Mouse (Mus musculus): Measurements from ENCODE around the gene Il17rc. TPM values are rescaled to one million over a fixed set of nuclear protein-coding genes. Genes with fewer than 3 reads are reported as not detected.
A peak's percentile ranks its signal among the peaks of the same experiment; 100 is the strongest.

The Il17rc gene
- polyA plus RNA-seq, 1 experiment from 2014 or later = 5.6 TPM

- H3K9me3 ChIP-seq (ENCODE audit: control insufficient read depth, low read length) = no peaks in the 10 kb centered on the region
- no peaks in the 10 kb centered on the region for H3K27me3 ChIP-seq (ENCODE audit: control insufficient read depth, insufficient read depth, low read length)
- 9% methylated on average over 7 of the region's 7 CpGs for WGBS
- ATAC-seq (ENCODE audit: insufficient number of reproducible peaks, insufficient read depth, low FRiP score, low read depth) = no peak
- peak overlapping the region; percentile 68 to 84 for H3K4me3 ChIP-seq (ENCODE audit: control insufficient read depth in 1 of 2, insufficient read depth in 1 of 2, low read depth in 1 of 2, low read length in 2 of 2)
- H3K27ac ChIP-seq (replicated peaks in 1 of 2; ENCODE audit: control insufficient read depth in 1 of 2, insufficient read depth in 1 of 2, low read depth in 2 of 2, low read length in 2 of 2) = peak overlapping the region in 1 of 2 experiments; percentile 71; a peak in 1 of 4 replicates
- peaks cover 30% of the 10 kb centered on the region for H3K36me3 ChIP-seq (ENCODE audit: control insufficient read depth, insufficient read depth, low read length)
- peaks cover 0 to 12% of the 10 kb centered on the region in 2 experiments; a peak in 2 of 4 replicates for H3K4me1 ChIP-seq (ENCODE audit: control insufficient read depth in 2 of 2, insufficient read depth in 2 of 2, low read length in 2 of 2)
- H3K4me2 ChIP-seq (ENCODE audit: low read length) = peak overlapping the region; percentile 80
- H3K9ac ChIP-seq (ENCODE audit: low read length) = peak overlapping the region; percentile 88
Observed at GRCm38 (mm10) chr6:113531840-113532404, 60.7 kb downstream of the Il17rc start.

Small RNA genes within 50 kb of the gene (microRNA-seq; reads per million reads assigned to microRNA genes)
- gene Gm23365 = not detected
- gene Gm24387 = not detected

Other genes starting within 250 kb of the Il17rc start
- 25.3 and 26.7 TPM in 2 replicates for gene Mtmr14, start 233.6 kb upstream of the Il17rc start, polyA plus RNA-seq (2014; fragmentation: Nextera tagmentation; extraction: Ambion mirVana)
- gene Cpne9, start 189.1 kb upstream of the Il17rc start, polyA plus RNA-seq (2014; fragmentation: Nextera tagmentation; extraction: Ambion mirVana) = 0.07 TPM in 1 of 2 replicates, not detected in the other
- gene Brpf1, start 164.3 kb upstream of the Il17rc start, polyA plus RNA-seq (2014; fragmentation: Nextera tagmentation; extraction: Ambion mirVana) = 11.7 and 11.8 TPM in 2 replicates
- gene Ogg1, start 144.5 kb upstream of the Il17rc start, polyA plus RNA-seq (2014; fragmentation: Nextera tagmentation; extraction: Ambion mirVana) = 10.1 and 10.3 TPM in 2 replicates
- 131 and 134 TPM in 2 replicates for gene Camk1, start 127.4 kb upstream of the Il17rc start, polyA plus RNA-seq (2014; fragmentation: Nextera tagmentation; extraction: Ambion mirVana)
- gene Tada3, start 93.5 kb upstream of the Il17rc start, polyA plus RNA-seq (2014; fragmentation: Nextera tagmentation; extraction: Ambion mirVana) = 38.6 and 42.2 TPM in 2 replicates
- 145 and 155 TPM in 2 replicates for gene Arpc4, start 93.3 kb upstream of the Il17rc start, polyA plus RNA-seq (2014; fragmentation: Nextera tagmentation; extraction: Ambion mirVana)
- 1.0 and 1.4 TPM in 2 replicates for gene Ttll3, start 82.2 kb upstream of the Il17rc start, polyA plus RNA-seq (2014; fragmentation: Nextera tagmentation; extraction: Ambion mirVana)
- gene Rpusd3, start 52.1 kb upstream of the Il17rc start, polyA plus RNA-seq (2014; fragmentation: Nextera tagmentation; extraction: Ambion mirVana) = 11.1 and 12.8 TPM in 2 replicates
- not detected in 2 replicates for gene Cidec, start 35.7 kb upstream of the Il17rc start, polyA plus RNA-seq (2014; fragmentation: Nextera tagmentation; extraction: Ambion mirVana)
- gene Jagn1, start 28.9 kb upstream of the Il17rc start, polyA plus RNA-seq (2014; fragmentation: Nextera tagmentation; extraction: Ambion mirVana) = 54.2 and 57.5 TPM in 2 replicates
- gene Il17re, start 12.9 kb upstream of the Il17rc start, polyA plus RNA-seq (2014; fragmentation: Nextera tagmentation; extraction: Ambion mirVana) = 0.99 and 1.4 TPM in 2 replicates
- gene Creld1, start 11.9 kb downstream of the Il17rc start, polyA plus RNA-seq (2014; fragmentation: Nextera tagmentation; extraction: Ambion mirVana) = 30.7 and 32.6 TPM in 2 replicates
- 0.13 and 0.27 TPM in 2 replicates for gene Prrt3, start 30.5 kb downstream of the Il17rc start, polyA plus RNA-seq (2014; fragmentation: Nextera tagmentation; extraction: Ambion mirVana)
- gene Emc3, start 60.2 kb downstream of the Il17rc start, polyA plus RNA-seq (2014; fragmentation: Nextera tagmentation; extraction: Ambion mirVana) = 84.6 and 89.2 TPM in 2 replicates
- gene Fancd2, start 60.3 kb downstream of the Il17rc start, polyA plus RNA-seq (2014; fragmentation: Nextera tagmentation; extraction: Ambion mirVana) = 10.1 and 10.6 TPM in 2 replicates
- 0.31 TPM in 1 of 2 replicates, not detected in the other for gene Fancd2os, start 129.3 kb downstream of the Il17rc start, polyA plus RNA-seq (2014; fragmentation: Nextera tagmentation; extraction: Ambion mirVana)
- gene Brk1, start 133.3 kb downstream of the Il17rc start, polyA plus RNA-seq (2014; fragmentation: Nextera tagmentation; extraction: Ambion mirVana) = 184 and 197 TPM in 2 replicates
- 34.5 and 36.6 TPM in 2 replicates for gene Vhl, start 152.5 kb downstream of the Il17rc start, polyA plus RNA-seq (2014; fragmentation: Nextera tagmentation; extraction: Ambion mirVana)
- 3.9 and 4.7 TPM in 2 replicates for gene Irak2, start 167.0 kb downstream of the Il17rc start, polyA plus RNA-seq (2014; fragmentation: Nextera tagmentation; extraction: Ambion mirVana)
- gene Tatdn2, start 225.6 kb downstream of the Il17rc start, polyA plus RNA-seq (2014; fragmentation: Nextera tagmentation; extraction: Ambion mirVana) = 0.93 and 1.1 TPM in 2 replicates
- gene Ghrl, start 248.5 kb downstream of the Il17rc start, polyA plus RNA-seq (2014; fragmentation: Nextera tagmentation; extraction: Ambion mirVana) = 0.23 TPM in 1 of 2 replicates, not detected in the other